Mouse (Mus musculus) ES-E14 (cell line): ENCODE measurements around the gene Olfr1176. TPM values are rescaled to one million over a fixed set of nuclear protein-coding genes. Genes with fewer than 3 reads are reported as not detected.

Experiments
- DNase-seq: peaks from one replicate; pipeline ENCODE4 v3.0.0-alpha.2; 2013; ENCODE audit warnings: low read depth, low spot score
- H3K27ac ChIP-seq: 2 replicates; pipeline ENCODE4 v1.5.1; 2012; ENCODE audit warnings: low read depth, mild to moderate bottlenecking, low read length, moderate library complexity, mixed read lengths; ENCODE audit not compliant: poor library complexity, insufficient read depth, severe bottlenecking
- H3K36me3 ChIP-seq: 2 replicates; pipeline ENCODE4 v1.6.1; 2012; ENCODE audit warnings: mild to moderate bottlenecking, low read length, moderate library complexity, mixed read lengths; ENCODE audit not compliant: control insufficient read depth, poor library complexity, insufficient read depth, severe bottlenecking
- H3K4me1 ChIP-seq, 2 experiments: fragments of 150-350 bp in 1 of 2; sonication (generic) in 1 of 2; 2 replicates each; pipeline ENCODE4 v1.6.1; 2012; ENCODE audit warnings: low read length in 2 of 2, mild to moderate bottlenecking in 1 of 2, mixed read lengths in 1 of 2; ENCODE audit not compliant: control insufficient read depth in 2 of 2, insufficient read depth in 2 of 2, poor library complexity in 1 of 2
- H3K4me3 ChIP-seq, 2 experiments: fragments of 150-350 bp in 1 of 2; sonication (generic) in 1 of 2; 2 replicates each; pipeline ENCODE4 v1.5.1; 2012; ENCODE audit warnings: low read length in 2 of 2, low read depth in 1 of 2, mild to moderate bottlenecking in 1 of 2, mixed read lengths in 1 of 2; ENCODE audit not compliant: insufficient read depth in 1 of 2, poor library complexity in 1 of 2, severe bottlenecking in 1 of 2
- H3K9ac ChIP-seq: 2 replicates; pipeline ENCODE4 v1.6.1; 2012; ENCODE audit warnings: low read depth, mild to moderate bottlenecking, low read length, mixed read lengths; ENCODE audit not compliant: poor library complexity, insufficient read depth, severe bottlenecking
- H3K9me3 ChIP-seq: fragments of 150-350 bp; sonication (generic); 2 replicates; pipeline ENCODE4 v1.6.1; 2012; ENCODE audit warnings: low read depth, mild to moderate bottlenecking, low read length; ENCODE audit not compliant: control insufficient read depth, insufficient read depth
- CHD2 ChIP-seq: IDR thresholded peaks from 2 replicates; pipeline ENCODE4 v1.6.1; 2014; ENCODE audit warnings: mild to moderate bottlenecking, low read depth, low read length, inconsistent platforms
- in situ Hi-C, 2 experiments: fragments of 600-800 bp; cut with MboI; formaldehyde crosslinking; loops; one replicate each; pipeline ENCODE4 v1.15.1; 2025; ENCODE audit warnings: low sequenced_read_pairs in 2 of 2, inconsistent platforms in 1 of 2; ENCODE audit not compliant: unreplicated experiment in 2 of 2
- total RNA-seq: library from RNA; depleted of rRNA; stranded (reverse); fragments of 300-350 nt; gene quantifications from 2 replicates; pipeline ENCODE4 v1.2.3, GENCODE M21; 2012; rRNA removed

Olfr1176 gene
- total RNA-seq, 1 experiment = not detected

- DNase-seq = no peak
- Histone ChIP-seq H3K9ac (no peak within 1 kb of the TSS), H3K27ac (no peak within 1 kb of the TSS), H3K36me3 (no peaks in the 10 kb centered on the region), H3K4me3 (no peak within 1 kb of the TSS), H3K4me1 (no peaks in the 10 kb centered on the region), H3K9me3 (no peaks in the 10 kb centered on the region)
- in situ Hi-C loops = no loop called here
- TF ChIP-seq CHD2 = no peak
Observed at GRCm38 (mm10) chr2:88386762-88387161, 50.2 kb downstream of the Olfr1176 start, which contains the start of gene Olfr1178. Olfr1178 (plus strand) TSS chr2:88387062.

Other genes with a start within 250 kb of the Olfr1176 start
- not detected in 2 replicates for gene Olfr1164, start 242.8 kb upstream of the Olfr1176 start, total RNA-seq
- not detected in 2 replicates for gene Olfr1166, start 208.4 kb upstream of the Olfr1176 start, total RNA-seq
- gene Olfr1167, start 181.5 kb upstream of the Olfr1176 start, total RNA-seq = not detected in 2 replicates
- gene Olfr1168, start 154.8 kb upstream of the Olfr1176 start, total RNA-seq = not detected in 2 replicates
- not detected in 2 replicates for gene Olfr1170, start 108.4 kb upstream of the Olfr1176 start, total RNA-seq
- not detected in 2 replicates for gene Olfr1173, start 56.8 kb upstream of the Olfr1176 start, total RNA-seq
- not detected in 2 replicates for gene Olfr1174-ps, start 21.6 kb upstream of the Olfr1176 start, total RNA-seq
- not detected in 2 replicates for gene Olfr1175-ps, start 9.5 kb upstream of the Olfr1176 start, total RNA-seq
- gene Olfr1177-ps, start 9.8 kb downstream of the Olfr1176 start, total RNA-seq = not detected in 2 replicates
- not detected in 2 replicates for gene Olfr1178, start 50.3 kb downstream of the Olfr1176 start, total RNA-seq
- gene Olfr1179, start 69.7 kb downstream of the Olfr1176 start, total RNA-seq = not detected in 2 replicates
- gene Olfr1180, start 82.4 kb downstream of the Olfr1176 start, total RNA-seq = not detected in 2 replicates
- not detected in 2 replicates for gene Olfr1181, start 89.5 kb downstream of the Olfr1176 start, total RNA-seq
- not detected in 2 replicates for gene Gm13757, start 112.4 kb downstream of the Olfr1176 start, total RNA-seq
- not detected in 2 replicates for gene Olfr1183, start 118.1 kb downstream of the Olfr1176 start, total RNA-seq
- not detected in 2 replicates for gene Olfr1184, start 146.9 kb downstream of the Olfr1176 start, total RNA-seq
- gene Olfr1185-ps1, start 156.6 kb downstream of the Olfr1176 start, total RNA-seq = not detected in 2 replicates
- gene Olfr1186, start 181.8 kb downstream of the Olfr1176 start, total RNA-seq = not detected in 2 replicates
- gene Olfr1188, start 220.2 kb downstream of the Olfr1176 start, total RNA-seq = not detected in 2 replicates
- not detected in 2 replicates for gene Olfr1189, start 249.7 kb downstream of the Olfr1176 start, total RNA-seq